Mouse (Mus musculus) intestine, postnatal 0 days (tissue): ENCODE measurements at regions not wholly inside any gene's neighbourhood (a gene's known extent, or its start where the extent isn't known, plus 50 kb on each side); places are given as distances from the start of the nearest gene placed in this dataset.
A peak's percentile ranks its signal among the peaks of the same experiment; 100 is the strongest.
"Not testable (repeated sequence)": the region's sequence is repeated elsewhere in the genome, so short reads cannot be mapped to it uniquely, and the experiment has no call there.

Experiments
- ATAC-seq: fragments of 200-750 bp; cut with Nextera tagmentation; 2 replicates; pipeline ENCODE4 v1.8.0; 2017; ENCODE audit warnings: mild to moderate bottlenecking, moderate TSS enrichment, moderate library complexity
- H3K27ac ChIP-seq: fragments of 300-500 bp; sonication (generic); 2 replicates; pipeline ENCODE4 v1.5.1; 2014; ENCODE audit warnings: mild to moderate bottlenecking, low read depth, low read length, moderate library complexity
- H3K27me3 ChIP-seq: fragments of 300-500 bp; sonication (generic); replicated peaks from 2 replicates; pipeline ENCODE4 v1.6.1; 2014; ENCODE audit warnings: low read length, mixed read lengths; ENCODE audit not compliant: control insufficient read depth, insufficient read depth
- H3K36me3 ChIP-seq: fragments of 300-500 bp; sonication (generic); 2 replicates; pipeline ENCODE4 v1.6.1; 2014; ENCODE audit warnings: mild to moderate bottlenecking, moderate library complexity; ENCODE audit not compliant: control insufficient read depth, insufficient read depth
- H3K4me1 ChIP-seq: fragments of 300-500 bp; sonication (generic); replicated peaks from 2 replicates; pipeline ENCODE4 v1.6.1; 2014; ENCODE audit warnings: antibody characterized with exemption, low read length, mixed read lengths; ENCODE audit not compliant: control insufficient read depth, insufficient read depth
- H3K4me2 ChIP-seq: fragments of 300-500 bp; sonication (generic); replicated peaks from 2 replicates; pipeline ENCODE4 v1.6.1; 2014; ENCODE audit warnings: low read depth, mild to moderate bottlenecking, moderate library complexity
- H3K4me3 ChIP-seq: fragments of 300-500 bp; sonication (generic); 2 replicates; pipeline ENCODE4 v1.5.1; 2014; ENCODE audit warnings: low read depth, low read length
- H3K9ac ChIP-seq: fragments of 300-500 bp; sonication (generic); 2 replicates; pipeline ENCODE4 v1.6.1; 2014; ENCODE audit warnings: mild to moderate bottlenecking, low read depth, low read length
- H3K9me3 ChIP-seq: fragments of 300-500 bp; sonication (generic); 2 replicates; pipeline ENCODE4 v1.6.1; 2016; ENCODE audit warnings: mixed run types; ENCODE audit not compliant: control insufficient read depth
- CTCF ChIP-seq: sonication (generic); IDR thresholded peaks from 2 replicates; pipeline ENCODE4 v1.5.1; 2016; ENCODE audit warnings: low read depth, mild to moderate bottlenecking, control low read depth, antibody characterized with exemption, moderate library complexity
- WGBS: fragments of 180-500 bp; shearing (Covaris S2); extraction: QIAGEN DNeasy Blood & Tissue Kit; methylation state at CpG from one replicate; pipeline ENCODE4 v1.1.7; 2014; 5-methylcytosine and 5-hydroxymethylcytosine counted together

- 73% methylated on average over 2 of the region's 2 CpGs for WGBS
- Histone ChIP-seq H3K27ac (no peak overlapping the region), H3K4me1 (no peaks in the 10 kb centered on the region), H3K27me3 (no peaks in the 10 kb centered on the region), H3K9ac (no peak overlapping the region), H3K4me2 (no peak overlapping the region), H3K9me3 (no peaks in the 10 kb centered on the region), H3K36me3 (no peaks in the 10 kb centered on the region), H3K4me3 (no peak overlapping the region)
- no peak for TF ChIP-seq CTCF
- no peak for ATAC-seq
Observed at GRCm38 (mm10) chr11:10002170-10002569, 810.4 kb downstream of the Abca13 start.

GRCm38 (mm10) chr11:10006881-10007280, 815.1 kb downstream of the Abca13 start:
- 65% methylated on average over 3 of the region's 3 CpGs for WGBS
- no peaks in the 10 kb centered on the region for H3K27me3 ChIP-seq
- H3K4me1 ChIP-seq, result no peaks in the 10 kb centered on the region

GRCm38 (mm10) chr11:10046593-10046992, 854.9 kb downstream of the Abca13 start:
- Histone ChIP-seq H3K4me3 (no peak overlapping the region), H3K36me3 (no peaks in the 10 kb centered on the region), H3K4me2 (no peak overlapping the region), H3K27me3 (no peaks in the 10 kb centered on the region), H3K9ac (no peak overlapping the region), H3K27ac (no peak overlapping the region), H3K9me3 (no peaks in the 10 kb centered on the region), H3K4me1 (no peaks in the 10 kb centered on the region)
- TF ChIP-seq CTCF, result no peak
- 52% methylated on average over 2 of the region's 2 CpGs for WGBS
- ATAC-seq, result no peak

More at GRCm38 (mm10) chr11:10006881-10007280, 815.1 kb downstream of the Abca13 start:
- TF ChIP-seq CTCF, result no peak
- Histone ChIP-seq H3K4me2 (no peak overlapping the region), H3K27ac (no peak overlapping the region), H3K9ac (no peak overlapping the region), H3K36me3 (no peaks in the 10 kb centered on the region), H3K4me3 (no peak overlapping the region), H3K9me3 (no peaks in the 10 kb centered on the region)
- no peak for ATAC-seq

- no peak overlapping the region for H3K9ac ChIP-seq
- TF ChIP-seq CTCF, result no peak
Observed at GRCm38 (mm10) chr11:10051584-10052210, 860.0 kb downstream of the Abca13 start.

GRCm38 (mm10) chr11:10071881-10072280, 880.1 kb downstream of the Abca13 start:
- H3K27ac ChIP-seq, result no peak overlapping the region
- H3K9ac ChIP-seq, result no peak overlapping the region
- H3K4me1 ChIP-seq, result no peaks in the 10 kb centered on the region
- no peaks in the 10 kb centered on the region for H3K27me3 ChIP-seq
- WGBS, result 79% methylated on average over 2 of the region's 2 CpGs
- no peaks in the 10 kb centered on the region for H3K9me3 ChIP-seq
- no peak for TF ChIP-seq CTCF
- no peak for ATAC-seq
- no peak overlapping the region for H3K4me2 ChIP-seq
- H3K4me3 ChIP-seq, result no peak overlapping the region
- no peaks in the 10 kb centered on the region for H3K36me3 ChIP-seq

More at GRCm38 (mm10) chr11:10051584-10052210, 860.0 kb downstream of the Abca13 start:
- Histone ChIP-seq H3K4me2 (no peak overlapping the region), H3K27me3 (no peaks in the 10 kb centered on the region), H3K4me3 (no peak overlapping the region), H3K9me3 (no peaks in the 10 kb centered on the region), H3K36me3 (no peaks in the 10 kb centered on the region), H3K27ac (no peak overlapping the region), H3K4me1 (no peaks in the 10 kb centered on the region)
- no peak for ATAC-seq
- WGBS, result 56% methylated on average over 2 of the region's 2 CpGs

- no peak overlapping the region for H3K27ac ChIP-seq
- TF ChIP-seq CTCF, result no peak
- H3K4me2 ChIP-seq, result no peak overlapping the region
- H3K36me3 ChIP-seq, result no peaks in the 10 kb centered on the region
- H3K9me3 ChIP-seq, result no peaks in the 10 kb centered on the region
- ATAC-seq, result no peak
- H3K4me1 ChIP-seq, result no peaks in the 10 kb centered on the region
- 72% methylated on average over 4 of the region's 4 CpGs for WGBS
- H3K27me3 ChIP-seq, result no peaks in the 10 kb centered on the region
- no peak overlapping the region for H3K4me3 ChIP-seq
- H3K9ac ChIP-seq, result no peak overlapping the region
Observed at GRCm38 (mm10) chr11:10087939-10088338, 896.2 kb downstream of the Abca13 start.

GRCm38 (mm10) chr11:10102314-10102713, 910.6 kb downstream of the Abca13 start:
- peak; percentile 92 for ATAC-seq
- WGBS, result 31% methylated on average over 8 of the region's 8 CpGs
- H3K9me3 ChIP-seq, H3K36me3 ChIP-seq, H3K4me1 ChIP-seq, H3K27me3 ChIP-seq, H3K9ac ChIP-seq, H3K27ac ChIP-seq, H3K4me2 ChIP-seq, H3K4me3 ChIP-seq: not testable (repeated sequence)
